ENCODE assay signal across 24 mouse cellular contexts in the genomic region with DNA sequence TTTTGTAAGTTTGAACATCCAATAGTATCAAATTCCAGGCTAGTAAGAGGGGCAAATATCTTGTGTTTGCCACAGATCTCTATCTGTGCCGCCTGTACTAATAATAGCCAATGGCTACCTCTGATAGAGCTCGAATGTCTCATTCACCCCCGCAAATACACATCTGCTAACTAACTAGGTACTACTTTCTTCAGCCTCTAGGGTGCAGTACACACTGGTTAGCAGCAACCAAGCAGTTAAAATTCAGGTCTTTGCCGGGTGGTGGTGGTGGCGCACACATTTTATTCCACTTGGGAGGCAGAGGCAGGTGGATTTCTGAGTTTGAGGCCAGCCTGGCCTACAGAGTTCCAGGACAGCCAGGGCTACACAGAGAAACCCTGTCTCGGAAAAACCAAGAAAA.
A peak's percentile ranks its signal among the peaks of the same experiment; 100 is the strongest.
DNase-seq lines count a peak whose midpoint lies in the region; TF ChIP-seq lines count a peak whose summit lies in the region.
"Had no signal": no experiment of that assay in that cellular context is flagged by ENCODE, and none has a peak within 500 bp of the region (broad histone marks: within the 10 kb centered on the region; RNA-seq: fewer than 3 reads in every experiment).

No protein-coding gene starts in this region.

- H3K36me3 ChIP-seq in E14TG2a.4 (ENCODE audit: insufficient read depth, low read length), result no peaks in the 10 kb centered on the region
- H3K36me3 ChIP-seq: embryonic facial prominence, embryonic 12.5 days; embryonic facial prominence, embryonic 15.5 days; forebrain, embryonic 15.5 days; hindbrain, embryonic 10.5 days; hindbrain, embryonic 13.5 days; intestine, embryonic 15.5 days had no signal

- no peaks in the 10 kb centered on the region for H3K9me3 ChIP-seq in E14TG2a.4 (ENCODE audit: low read length)
- H3K9me3 ChIP-seq: embryonic facial prominence, embryonic 12.5 days; embryonic facial prominence, embryonic 15.5 days; forebrain, embryonic 15.5 days; hindbrain, embryonic 10.5 days; hindbrain, embryonic 13.5 days; intestine, embryonic 15.5 days had no signal

- no peaks in the 10 kb centered on the region for H3K4me1 ChIP-seq in E14TG2a.4 (replicated peaks; ENCODE audit: low read depth, low read length)
- H3K4me1 ChIP-seq: embryonic facial prominence, embryonic 12.5 days; embryonic facial prominence, embryonic 15.5 days; forebrain, embryonic 15.5 days; hindbrain, embryonic 10.5 days; intestine, embryonic 15.5 days had no signal

- DNase-seq in layer of hippocampus, adult 2 months (ENCODE audit: low spot score in 2 of 2), result no peak
- no peak for DNase-seq in layer of hippocampus, postnatal 10 days (ENCODE audit: low spot score in 2 of 2)
- DNase-seq in ES-CJ7 (ENCODE audit: low read depth, low spot score) (peak; percentile 72), WW6 (ENCODE audit: low read depth, low spot score) (peak; percentile 7)
- DNase-seq in kidney, postnatal 36 days, result no peak
- no peak for DNase-seq in heart, adult 8-10 months (ENCODE audit: low spot score)
- DNase-seq: adrenal gland, adult 2 months; adrenal gland, postnatal 14 days; cerebellum, adult 11 months; cerebellum, adult 2 months; cerebellum, adult 9-11 months; cerebellum, postnatal 36 days; gastrocnemius, postnatal 10 days; gastrocnemius, postnatal 36 days; heart, adult 2 months; heart, postnatal 36 days; kidney, adult 18-20 months had no signal

- no peak overlapping the region for H3K4me3 ChIP-seq in layer of hippocampus, adult 2 months
- H3K4me3 ChIP-seq in E14TG2a.4 (replicated peaks; ENCODE audit: low read length), result no peak overlapping the region
- H3K4me3 ChIP-seq: embryonic facial prominence, embryonic 12.5 days; embryonic facial prominence, embryonic 15.5 days; forebrain, embryonic 15.5 days; heart, adult 2 months; hindbrain, embryonic 10.5 days; hindbrain, embryonic 13.5 days; intestine, embryonic 15.5 days had no signal

- peak; percentile 37 for TF ChIP-seq CTCF in layer of hippocampus, adult 2 months (conservative IDR thresholded peaks at IDR 0.05)
- TF ChIP-seq CTCF in E14TG2a.4 (conservative IDR thresholded peaks at IDR 0.05; ENCODE audit: low read length), result peak; percentile 32

- H3K27me3 ChIP-seq in E14TG2a.4 (ENCODE audit: insufficient read depth, low read length), result no peaks in the 10 kb centered on the region
- H3K27me3 ChIP-seq: embryonic facial prominence, embryonic 12.5 days; embryonic facial prominence, embryonic 15.5 days; forebrain, embryonic 15.5 days; hindbrain, embryonic 13.5 days; intestine, embryonic 15.5 days had no signal

- H3K27ac ChIP-seq in layer of hippocampus, adult 2 months, result no peak overlapping the region
- H3K27ac ChIP-seq: embryonic facial prominence, embryonic 12.5 days; embryonic facial prominence, embryonic 15.5 days; forebrain, embryonic 15.5 days; heart, adult 2 months; hindbrain, embryonic 10.5 days; hindbrain, embryonic 13.5 days; intestine, embryonic 15.5 days had no signal

Comparison
In these comparisons a context has a peak if more than half of its experiments do, and no peak if none do; other contexts are left out.
1. DNase-seq: peak in ES-CJ7 (single experiment) and WW6 (single experiment); none in layer of hippocampus, adult 2 months (0 of 2), layer of hippocampus, postnatal 10 days (0 of 2), kidney, postnatal 36 days (0 of 2) and heart, adult 8-10 months (single experiment).